ENCODE assay signal across 20 mouse cellular contexts in genomic region chr13:81930266-81930665, GRCm38 (mm10).
A peak's percentile ranks its signal among the peaks of the same experiment; 100 is the strongest.
DNase-seq lines count a peak whose midpoint lies in the region; ATAC-seq and TF ChIP-seq lines count a peak whose summit lies in the region.
"Had no signal": no experiment of that assay in that cellular context is flagged by ENCODE, and none has a peak within 500 bp of the region (broad histone marks: within the 10 kb centered on the region; RNA-seq: fewer than 3 reads in every experiment).

No protein-coding gene starts in this region.

- H3K36me3 ChIP-seq in intestine, embryonic 14.5 days (ENCODE audit: control insufficient read depth, insufficient read depth, low read length), result no peaks in the 10 kb centered on the region
- H3K36me3 ChIP-seq in intestine, embryonic 16.5 days (ENCODE audit: control insufficient read depth, insufficient read depth, low read length), result no peaks in the 10 kb centered on the region
- H3K36me3 ChIP-seq in lung, embryonic 16.5 days (ENCODE audit: control insufficient read depth, insufficient read depth, low read length), result no peaks in the 10 kb centered on the region
- H3K36me3 ChIP-seq in stomach, embryonic 14.5 days (ENCODE audit: control insufficient read depth, insufficient read depth, low read length), result no peaks in the 10 kb centered on the region
- H3K36me3 ChIP-seq in stomach, postnatal 0 days (ENCODE audit: control insufficient read depth, insufficient read depth, low read length), result no peaks in the 10 kb centered on the region
- H3K36me3 ChIP-seq: embryonic facial prominence, embryonic 12.5 days; forebrain, embryonic 15.5 days; hindbrain, embryonic 15.5 days had no signal

- WGBS in intestine, embryonic 14.5 days, result 36% methylated on average over 4 of the region's 4 CpGs
- 42% methylated on average over 4 of the region's 4 CpGs for WGBS in intestine, embryonic 16.5 days
- WGBS in lung, embryonic 16.5 days, result 52% methylated on average over 4 of the region's 4 CpGs
- WGBS in stomach, embryonic 14.5 days, result 34% methylated on average over 4 of the region's 4 CpGs
- 24% methylated on average over 4 of the region's 4 CpGs for WGBS in stomach, postnatal 0 days

- H3K4me1 ChIP-seq in intestine, embryonic 14.5 days (replicated peaks; ENCODE audit: control insufficient read depth, insufficient read depth, low read length), result no peaks in the 10 kb centered on the region
- no peaks in the 10 kb centered on the region for H3K4me1 ChIP-seq in intestine, embryonic 16.5 days (ENCODE audit: control insufficient read depth, insufficient read depth, low read length)
- H3K4me1 ChIP-seq in lung, embryonic 16.5 days (replicated peaks; ENCODE audit: control insufficient read depth, insufficient read depth, low read length), result no peaks in the 10 kb centered on the region
- H3K4me1 ChIP-seq in stomach, embryonic 14.5 days (ENCODE audit: control insufficient read depth, insufficient read depth, low read length), result no peaks in the 10 kb centered on the region
- H3K4me1 ChIP-seq in stomach, postnatal 0 days (replicated peaks; ENCODE audit: control insufficient read depth, insufficient read depth), result no peaks in the 10 kb centered on the region
- H3K4me1 ChIP-seq: embryonic facial prominence, embryonic 12.5 days; forebrain, embryonic 15.5 days; hindbrain, embryonic 15.5 days had no signal

- TF ChIP-seq CTCF in stomach, postnatal 0 days (IDR thresholded peaks at IDR 0.05; ENCODE audit: low read depth), result no peak

- H3K9ac ChIP-seq in intestine, embryonic 14.5 days (ENCODE audit: low read length), result no peak overlapping the region
- H3K9ac ChIP-seq in intestine, embryonic 16.5 days (ENCODE audit: low read depth, low read length), result no peak overlapping the region
- no peak overlapping the region for H3K9ac ChIP-seq in lung, embryonic 16.5 days (ENCODE audit: low read length)
- H3K9ac ChIP-seq in stomach, embryonic 14.5 days (replicated peaks; ENCODE audit: low read depth, low read length), result no peak overlapping the region
- no peak overlapping the region for H3K9ac ChIP-seq in stomach, postnatal 0 days (ENCODE audit: low read length)
- H3K9ac ChIP-seq: embryonic facial prominence, embryonic 12.5 days; forebrain, embryonic 15.5 days; hindbrain, embryonic 15.5 days had no signal

- no peak overlapping the region for H3K27ac ChIP-seq in intestine, embryonic 14.5 days (ENCODE audit: low read depth)
- no peak overlapping the region for H3K27ac ChIP-seq in intestine, embryonic 16.5 days (ENCODE audit: low read length)
- H3K27ac ChIP-seq in lung, embryonic 16.5 days (ENCODE audit: low read length), result no peak overlapping the region
- H3K27ac ChIP-seq in stomach, embryonic 14.5 days (ENCODE audit: low read length), result no peak overlapping the region
- no peak overlapping the region for H3K27ac ChIP-seq in stomach, postnatal 0 days (replicated peaks)
- H3K27ac ChIP-seq: embryonic facial prominence, embryonic 12.5 days; forebrain, embryonic 15.5 days; hindbrain, embryonic 15.5 days had no signal

- DNase-seq in intestine, embryonic 14.5 days (ENCODE audit: low spot score), result no peak
- no peak for DNase-seq in lung, postnatal 14 days
- DNase-seq in stomach, postnatal 0 days (ENCODE audit: low spot score), result peak; percentile 22
- DNase-seq in right cerebral cortex, postnatal 25 days, result no peak
- DNase-seq: adrenal gland, adult 2 months; adrenal gland, postnatal 36 days; cerebellum, adult 2 months; cerebellum, postnatal 14 days; embryo, embryonic 11 days; gastrocnemius, postnatal 36 days; heart, adult 11 months; heart, postnatal 36 days had no signal

- H3K4me2 ChIP-seq in intestine, embryonic 14.5 days (ENCODE audit: low read length), result no peak overlapping the region
- no peak overlapping the region for H3K4me2 ChIP-seq in intestine, embryonic 16.5 days (ENCODE audit: low read depth, low read length)
- H3K4me2 ChIP-seq in lung, embryonic 16.5 days (ENCODE audit: low read depth, low read length), result no peak overlapping the region
- no peak overlapping the region for H3K4me2 ChIP-seq in stomach, embryonic 14.5 days (replicated peaks; ENCODE audit: low read depth, low read length)
- H3K4me2 ChIP-seq in stomach, postnatal 0 days (replicated peaks; ENCODE audit: low read depth), result no peak overlapping the region
- H3K4me2 ChIP-seq: embryonic facial prominence, embryonic 12.5 days; forebrain, embryonic 15.5 days; heart, embryonic 11.5 days; hindbrain, embryonic 15.5 days had no signal

- H3K9me3 ChIP-seq in intestine, embryonic 14.5 days (ENCODE audit: control insufficient read depth, low read length), result no peaks in the 10 kb centered on the region
- no peaks in the 10 kb centered on the region for H3K9me3 ChIP-seq in intestine, embryonic 16.5 days (ENCODE audit: control insufficient read depth, low read length)
- H3K9me3 ChIP-seq in lung, embryonic 16.5 days (ENCODE audit: control insufficient read depth, low read length), result no peaks in the 10 kb centered on the region
- H3K9me3 ChIP-seq in stomach, embryonic 14.5 days (ENCODE audit: control insufficient read depth, low read depth, low read length), result no peaks in the 10 kb centered on the region
- H3K9me3 ChIP-seq in stomach, postnatal 0 days (ENCODE audit: control insufficient read depth, low read length), result no peaks in the 10 kb centered on the region
- H3K9me3 ChIP-seq: embryonic facial prominence, embryonic 12.5 days; forebrain, embryonic 15.5 days; hindbrain, embryonic 15.5 days had no signal

- peak; percentile 60; the same call in 1 of the 2 replicates for ATAC-seq in intestine, embryonic 14.5 days (replicated peaks; ENCODE audit: low FRiP score, low TSS enrichment, low read depth)
- ATAC-seq in intestine, embryonic 16.5 days, result no peak
- peak; percentile 78 for ATAC-seq in lung, embryonic 16.5 days (ENCODE audit: low read depth)
- ATAC-seq in stomach, embryonic 14.5 days (ENCODE audit: insufficient number of reproducible peaks, insufficient read depth, low FRiP score, low read depth), result peak; percentile 89
- ATAC-seq in stomach, postnatal 0 days (ENCODE audit: low FRiP score, low TSS enrichment), result peak; percentile 84
- ATAC-seq: forebrain, embryonic 15.5 days had no signal

- H3K4me3 ChIP-seq in intestine, embryonic 14.5 days (ENCODE audit: low read depth, low read length), result no peak overlapping the region
- H3K4me3 ChIP-seq in intestine, embryonic 16.5 days (ENCODE audit: low read length), result no peak overlapping the region
- no peak overlapping the region for H3K4me3 ChIP-seq in lung, embryonic 16.5 days (ENCODE audit: low read length)
- H3K4me3 ChIP-seq in stomach, embryonic 14.5 days (ENCODE audit: low read depth, low read length), result no peak overlapping the region
- H3K4me3 ChIP-seq in stomach, postnatal 0 days (ENCODE audit: low read depth, low read length), result no peak overlapping the region
- H3K4me3 ChIP-seq: embryonic facial prominence, embryonic 12.5 days; forebrain, embryonic 15.5 days; hindbrain, embryonic 15.5 days had no signal

- no peak for TF ChIP-seq EP300 in stomach, postnatal 0 days (optimal IDR thresholded peaks at IDR 0.05)

- no peaks in the 10 kb centered on the region for H3K27me3 ChIP-seq in intestine, embryonic 14.5 days (replicated peaks; ENCODE audit: control insufficient read depth, insufficient read depth, low read length)
- H3K27me3 ChIP-seq in intestine, embryonic 16.5 days (replicated peaks; ENCODE audit: control insufficient read depth, insufficient read depth, low read length), result no peaks in the 10 kb centered on the region
- H3K27me3 ChIP-seq in lung, embryonic 16.5 days (ENCODE audit: control insufficient read depth, insufficient read depth, low read depth, low read length), result no peaks in the 10 kb centered on the region
- H3K27me3 ChIP-seq in stomach, embryonic 14.5 days (ENCODE audit: control insufficient read depth, insufficient read depth, low read length), result no peaks in the 10 kb centered on the region
- no peaks in the 10 kb centered on the region for H3K27me3 ChIP-seq in stomach, postnatal 0 days (ENCODE audit: control insufficient read depth, insufficient read depth, low read length)
- H3K27me3 ChIP-seq: CH12.LX; embryonic facial prominence, embryonic 12.5 days; forebrain, embryonic 15.5 days; hindbrain, embryonic 15.5 days had no signal
